Mouse (Mus musculus): ENCODE measurements around the gene Ptprr. TPM values are rescaled to one million over a fixed set of nuclear protein-coding genes. Genes with fewer than 3 reads are reported as not detected.

The Ptprr gene
- total RNA-seq, 2 experiments from 2014 or later: not detected

DNA sequence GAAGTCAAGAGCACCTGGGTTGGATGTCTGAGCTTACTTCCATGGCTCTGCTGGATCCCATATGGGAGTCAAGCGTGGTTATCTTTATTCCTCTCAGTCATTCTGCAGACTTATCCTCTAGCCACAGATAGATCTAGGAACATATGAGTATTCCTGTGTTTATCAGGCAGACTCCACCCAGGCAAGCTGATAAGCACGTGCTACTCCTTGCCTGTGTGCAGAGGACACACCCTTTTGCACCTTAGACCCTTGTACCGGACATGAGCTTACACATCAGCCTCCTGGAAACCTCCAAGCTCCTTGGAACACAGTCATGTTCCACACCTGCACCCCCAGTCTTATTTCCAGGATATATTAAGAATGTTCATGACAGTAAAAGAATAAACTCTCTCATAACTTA lies 165.2 kb downstream of the Ptprr start:
- ATAC-seq (replicated peaks; ENCODE audit: low FRiP score, poor library complexity, severe bottlenecking): no peak

DNA sequence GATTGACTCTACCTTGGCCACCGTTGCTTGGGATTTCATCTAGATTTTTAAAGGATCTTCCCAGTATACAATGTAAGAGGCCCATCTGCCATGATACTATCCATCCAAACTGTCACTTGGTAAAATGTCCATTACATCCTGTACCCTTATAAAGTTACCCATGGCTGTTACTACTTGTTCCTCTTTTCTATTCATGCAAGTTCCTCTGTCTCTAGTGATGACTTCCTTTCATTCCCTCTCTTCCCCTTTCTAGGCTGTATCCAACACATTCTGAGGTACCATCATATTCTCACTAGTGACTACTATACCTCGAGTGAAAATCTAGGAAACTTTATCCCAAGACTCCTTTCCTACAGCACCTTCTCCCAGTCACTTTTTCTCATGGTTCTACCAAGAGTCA lies 173.7 kb downstream of the Ptprr start:
- ATAC-seq (replicated peaks; ENCODE audit: low FRiP score, poor library complexity, severe bottlenecking): no peak

DNA sequence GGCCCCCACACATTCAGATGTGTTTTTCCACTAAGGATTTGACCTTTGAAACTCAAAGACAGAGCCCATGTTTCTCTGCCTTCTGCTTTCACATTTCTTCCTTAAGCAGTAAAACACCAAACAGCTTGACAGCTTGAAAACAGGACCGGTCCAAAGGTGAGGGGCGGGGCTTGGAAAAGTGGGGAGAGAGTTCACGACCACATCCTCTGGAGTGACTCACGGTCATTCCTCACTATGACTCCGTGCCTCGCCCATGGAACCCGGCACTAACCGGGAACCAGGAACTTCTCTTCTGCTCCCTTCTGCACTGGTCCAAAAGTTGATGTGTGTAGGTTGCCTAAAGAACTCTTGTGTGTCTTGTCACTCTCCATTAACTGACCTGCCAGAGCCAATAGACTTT lies 174.3 kb downstream of the Ptprr start:
- ATAC-seq (replicated peaks; ENCODE audit: low FRiP score, poor library complexity, severe bottlenecking): no peak

DNA sequence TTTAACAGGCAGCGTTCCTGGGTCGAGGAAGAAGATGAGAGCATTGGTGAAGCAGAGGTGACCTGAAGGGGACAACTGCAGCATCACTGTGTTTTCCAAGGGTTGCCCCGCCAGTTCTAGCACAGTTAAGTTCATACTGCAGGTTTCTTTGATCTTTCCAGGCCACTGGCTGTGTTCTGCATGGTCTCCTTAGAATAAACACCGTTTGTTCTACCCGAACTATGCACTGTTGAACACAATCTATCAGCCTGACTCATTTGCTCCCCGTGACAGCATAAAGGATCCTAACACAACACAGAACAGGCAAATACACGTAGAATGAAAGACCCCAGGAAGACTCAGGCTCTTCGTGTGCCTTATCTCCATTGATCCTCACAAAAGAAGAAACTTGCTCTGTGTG lies 176.4 kb downstream of the Ptprr start:
- ATAC-seq (replicated peaks; ENCODE audit: low FRiP score, poor library complexity, severe bottlenecking): no peak

GRCm38 (mm10) chr10:116196596-116197415 lies 178.8 kb downstream of the Ptprr start:
- ATAC-seq (replicated peaks; ENCODE audit: low FRiP score, poor library complexity, severe bottlenecking): no peak

DNA sequence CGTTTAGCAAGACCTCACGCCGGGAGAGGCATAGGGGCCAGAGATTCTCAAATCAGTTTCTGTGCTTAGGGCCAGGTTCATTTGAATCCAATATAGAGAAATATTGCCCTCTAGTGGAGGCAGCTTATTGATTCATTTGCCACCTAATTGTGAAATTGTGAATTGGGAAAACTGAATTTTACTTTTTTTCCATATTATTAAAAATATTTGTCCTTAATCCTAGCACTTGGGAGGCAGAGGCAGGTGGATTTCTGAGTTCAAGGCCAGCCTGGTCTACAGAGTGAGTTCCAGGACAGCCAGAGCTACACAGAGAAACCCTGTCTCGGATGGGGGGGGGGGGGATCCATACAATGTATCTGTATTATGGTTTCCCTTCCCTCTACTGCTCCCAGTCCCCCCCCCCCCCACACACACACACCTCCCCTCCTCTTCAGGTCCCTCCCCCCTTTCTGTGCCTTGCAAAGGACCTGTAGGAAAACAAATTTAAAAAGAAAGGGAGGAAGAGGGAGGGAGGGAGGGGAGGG lies 179.5 kb downstream of the Ptprr start:
- no peak for ATAC-seq (replicated peaks; ENCODE audit: low FRiP score, poor library complexity, severe bottlenecking)

- no peak for ATAC-seq (replicated peaks; ENCODE audit: low FRiP score, poor library complexity, severe bottlenecking)
Observed at GRCm38 (mm10) chr10:116199035-116199434, 181.0 kb downstream of the Ptprr start.

GRCm38 (mm10) chr10:116201542-116201941 lies 183.5 kb downstream of the Ptprr start:
- no peak for ATAC-seq (replicated peaks; ENCODE audit: low FRiP score, poor library complexity, severe bottlenecking)

DNA sequence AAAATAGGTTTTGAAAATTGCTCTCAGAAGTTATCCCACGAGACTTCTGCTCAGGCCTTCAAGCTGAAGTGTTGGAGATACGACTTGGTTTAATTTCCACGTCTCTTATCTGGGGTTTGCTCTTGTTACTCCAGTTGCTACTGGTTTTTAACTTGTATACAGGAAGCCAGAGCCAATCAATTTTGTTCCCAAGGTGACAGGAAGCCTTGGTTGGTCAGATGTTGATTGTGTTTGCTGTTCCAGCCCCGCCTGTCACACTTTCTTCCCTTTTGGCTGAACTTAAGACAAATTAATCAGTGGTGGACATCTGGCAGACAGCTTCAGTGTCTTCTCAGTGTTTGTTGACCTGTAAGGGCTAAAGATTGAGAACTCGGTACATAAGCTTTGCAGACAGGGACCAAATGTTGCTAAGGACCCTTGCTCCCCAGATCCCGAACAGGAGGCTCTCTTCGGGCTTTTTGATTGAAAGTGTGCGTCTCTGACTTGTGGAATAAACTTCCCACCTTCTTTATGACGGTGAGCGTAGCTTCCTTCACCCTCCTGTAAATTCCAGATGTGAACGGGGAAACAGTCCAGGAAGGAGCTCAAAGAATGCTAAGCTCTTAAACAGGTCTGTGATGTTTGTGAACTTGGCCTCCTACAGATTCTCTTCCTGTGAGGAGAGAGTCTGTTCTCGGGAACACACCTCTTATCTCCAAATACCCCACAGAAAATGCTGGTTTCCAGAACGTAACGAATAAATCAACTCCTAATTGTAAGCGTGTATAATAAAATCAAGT lies 187.8 kb downstream of the Ptprr start:
- no peak for ATAC-seq (replicated peaks; ENCODE audit: low FRiP score, poor library complexity, severe bottlenecking)

- no peak for ATAC-seq (replicated peaks; ENCODE audit: low FRiP score, poor library complexity, severe bottlenecking)
Observed at GRCm38 (mm10) chr10:116206449-116206848, 188.4 kb downstream of the Ptprr start.

- ATAC-seq (replicated peaks; ENCODE audit: low FRiP score, poor library complexity, severe bottlenecking): no peak
Observed at GRCm38 (mm10) chr10:116207987-116208726, 190.1 kb downstream of the Ptprr start.

DNA sequence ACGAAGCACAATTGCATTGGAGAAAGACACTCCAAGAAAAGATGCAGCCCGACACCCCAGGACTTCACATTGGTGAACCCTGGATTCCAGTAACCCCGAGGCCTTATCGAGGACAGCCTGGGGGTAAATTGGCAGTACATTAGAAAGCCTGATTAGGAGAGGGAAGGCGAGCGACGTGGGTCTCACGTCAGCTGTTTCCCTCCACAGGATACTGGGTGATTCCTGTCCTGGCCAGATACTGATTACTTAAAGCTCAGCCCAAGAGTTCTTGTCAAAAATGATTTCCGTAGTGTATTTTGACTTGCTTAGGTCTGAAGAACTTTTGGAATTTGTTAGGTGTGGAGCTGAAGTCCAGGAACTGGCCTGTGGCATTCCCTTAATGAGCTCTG lies 190.7 kb downstream of the Ptprr start:
- ATAC-seq (replicated peaks; ENCODE audit: low FRiP score, poor library complexity, severe bottlenecking): no peak

DNA sequence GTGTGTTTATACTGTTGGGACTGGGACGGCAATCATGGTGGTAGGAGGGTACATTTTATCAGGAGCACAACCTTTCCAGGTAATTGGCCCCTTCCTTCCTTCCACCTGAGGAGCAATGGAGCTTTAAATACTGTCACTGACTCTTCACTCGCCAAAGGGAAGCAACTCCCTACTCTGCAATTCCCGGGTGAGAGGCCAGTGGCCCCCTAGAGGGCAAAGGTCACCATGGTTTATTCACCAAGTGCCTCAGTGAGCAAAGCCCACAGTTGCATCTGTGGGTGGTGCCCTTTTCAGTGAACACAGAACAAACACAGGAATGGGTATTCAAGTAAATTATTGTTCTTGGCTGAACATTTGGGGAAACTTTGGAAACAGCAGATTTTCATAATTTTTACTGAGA lies 194.1 kb downstream of the Ptprr start:
- ATAC-seq (replicated peaks; ENCODE audit: low FRiP score, poor library complexity, severe bottlenecking): no peak

GRCm38 (mm10) chr10:116220336-116221118 lies 202.5 kb downstream of the Ptprr start:
- ATAC-seq (replicated peaks; ENCODE audit: low FRiP score, poor library complexity, severe bottlenecking): no peak

DNA sequence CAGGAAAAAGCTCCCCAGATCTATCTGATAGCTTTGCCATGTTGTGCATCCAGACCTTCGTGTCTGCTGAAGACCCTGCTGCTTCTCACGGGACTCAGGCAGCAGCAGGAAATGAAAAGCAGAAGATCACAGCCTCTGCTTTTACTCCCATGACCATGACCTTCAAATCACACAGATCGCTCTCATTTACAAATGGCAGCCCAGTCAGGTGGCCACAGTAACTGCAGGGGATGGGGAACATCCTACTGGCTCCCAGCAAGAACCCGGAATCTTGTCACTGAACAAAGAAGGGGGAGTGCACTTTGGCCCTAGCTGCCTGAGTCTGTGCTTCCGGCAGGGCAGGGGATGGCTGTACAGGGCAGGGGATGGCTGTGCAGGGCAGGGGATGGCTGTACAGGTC lies 217.3 kb downstream of the Ptprr start:
- no peak for ATAC-seq (replicated peaks; ENCODE audit: low FRiP score, poor library complexity, severe bottlenecking)

- ATAC-seq (replicated peaks; ENCODE audit: low FRiP score, poor library complexity, severe bottlenecking): no peak
Observed at GRCm38 (mm10) chr10:116242200-116242599, 224.2 kb downstream of the Ptprr start.

DNA sequence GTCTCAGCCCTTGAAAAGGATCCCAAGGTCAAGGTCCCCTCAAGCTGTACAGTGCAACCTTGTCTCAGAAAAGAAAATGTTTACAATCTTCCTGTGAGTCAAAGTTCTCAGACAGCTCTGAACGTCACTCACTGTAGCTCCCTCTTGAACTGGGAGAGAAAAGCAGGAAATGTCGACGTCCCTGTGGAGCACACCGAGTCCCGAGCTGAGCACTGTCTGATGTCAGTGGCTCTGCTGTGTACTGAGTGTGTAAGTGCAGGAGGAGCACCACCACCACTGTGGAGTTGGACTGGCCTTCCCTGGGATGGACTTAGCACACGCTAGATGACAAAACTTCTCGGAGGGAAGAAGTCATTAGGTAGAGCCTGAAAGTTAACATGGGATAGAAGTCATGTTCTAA lies 225.4 kb downstream of the Ptprr start:
- no peak for ATAC-seq (replicated peaks; ENCODE audit: low FRiP score, poor library complexity, severe bottlenecking)

DNA sequence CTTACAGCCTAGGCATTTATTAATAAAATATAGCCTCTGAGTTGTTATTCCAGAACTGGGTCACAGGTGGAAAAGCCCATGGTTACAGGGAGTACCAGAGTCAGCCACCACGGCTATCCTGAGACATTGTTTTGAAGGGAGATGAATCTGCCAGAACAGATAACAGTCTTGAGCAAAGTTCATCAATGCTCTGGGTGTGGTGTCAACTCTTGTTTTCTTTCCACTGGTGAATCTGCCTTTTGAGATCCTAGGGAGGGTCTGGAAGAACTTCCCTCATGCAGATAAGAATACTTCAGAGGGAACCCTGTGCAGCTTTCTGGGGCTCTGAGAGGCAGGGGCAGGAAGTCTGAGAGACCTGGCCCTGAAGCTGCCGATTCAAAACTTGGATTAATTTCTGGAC lies 227.6 kb downstream of the Ptprr start:
- no peak for ATAC-seq (replicated peaks; ENCODE audit: low FRiP score, poor library complexity, severe bottlenecking)

- no peak for ATAC-seq (replicated peaks; ENCODE audit: low FRiP score, poor library complexity, severe bottlenecking)
Observed at GRCm38 (mm10) chr10:116252668-116253067, 234.7 kb downstream of the Ptprr start.

- ATAC-seq (replicated peaks; ENCODE audit: low FRiP score, poor library complexity, severe bottlenecking): no peak
Observed at GRCm38 (mm10) chr10:116253972-116254371, 236.0 kb downstream of the Ptprr start.

Data from erythroid progenitor cell, adult 5-6 weeks (primary cell).